Mouse (Mus musculus): Measurements from ENCODE around the gene Zfp61.
A peak's percentile ranks its signal among the peaks of the same experiment; 100 is the strongest.
"Not testable (repeated sequence)": the region's sequence is repeated elsewhere in the genome, so short reads cannot be mapped to it uniquely, and the experiment has no call there.

The Zfp61 gene

GRCm38 (mm10) chr7:24296386-24296785, 4.6 kb downstream of the Zfp61 start:
- no peak for DNase-seq

DNA sequence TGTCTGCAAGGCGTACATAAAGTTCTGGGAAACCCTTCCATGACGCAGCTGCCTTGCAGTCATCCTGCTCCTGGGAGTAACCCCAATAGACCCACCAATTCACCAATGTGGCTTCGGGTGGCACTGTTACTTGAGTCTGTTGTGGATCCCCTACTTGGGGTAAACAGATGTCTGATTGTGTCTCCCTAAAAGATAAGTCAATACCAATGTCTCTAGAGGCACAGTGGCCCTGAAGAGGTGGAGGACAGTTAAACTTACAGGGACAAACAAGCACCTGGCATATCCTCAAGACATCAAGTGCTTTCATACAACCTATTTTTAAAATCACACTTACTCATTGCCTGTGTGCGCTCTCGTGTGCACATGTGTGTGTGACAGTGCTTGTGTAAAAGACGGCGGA, 5.7 kb downstream of the Zfp61 start:
- no peak for DNase-seq

DNA sequence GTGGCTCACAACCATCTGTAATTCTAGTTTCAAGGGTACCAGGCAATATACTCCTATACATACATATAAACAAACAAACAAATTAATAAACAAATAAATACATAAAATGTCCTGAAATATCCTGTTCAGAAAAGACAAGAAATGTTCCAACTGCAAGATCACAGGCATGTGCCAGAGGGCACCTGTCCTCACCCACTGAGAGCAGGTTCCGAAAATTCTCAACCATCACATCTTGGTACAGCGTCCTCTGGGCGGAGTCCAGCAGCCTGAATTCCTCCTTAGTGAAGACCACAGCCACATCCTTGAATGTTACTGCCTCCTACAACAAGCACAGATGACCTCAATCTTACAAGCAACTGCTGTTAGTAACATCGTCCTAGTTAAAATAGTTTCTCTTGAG, 6.3 kb downstream of the Zfp61 start:
- DNase-seq: no peak

- DNase-seq: no peak
Measured at GRCm38 (mm10) chr7:24293061-24293851, 7.8 kb downstream of the Zfp61 start.

GRCm38 (mm10) chr7:24291387-24292090, 9.5 kb downstream of the Zfp61 start:
- DNase-seq: no peak

DNA sequence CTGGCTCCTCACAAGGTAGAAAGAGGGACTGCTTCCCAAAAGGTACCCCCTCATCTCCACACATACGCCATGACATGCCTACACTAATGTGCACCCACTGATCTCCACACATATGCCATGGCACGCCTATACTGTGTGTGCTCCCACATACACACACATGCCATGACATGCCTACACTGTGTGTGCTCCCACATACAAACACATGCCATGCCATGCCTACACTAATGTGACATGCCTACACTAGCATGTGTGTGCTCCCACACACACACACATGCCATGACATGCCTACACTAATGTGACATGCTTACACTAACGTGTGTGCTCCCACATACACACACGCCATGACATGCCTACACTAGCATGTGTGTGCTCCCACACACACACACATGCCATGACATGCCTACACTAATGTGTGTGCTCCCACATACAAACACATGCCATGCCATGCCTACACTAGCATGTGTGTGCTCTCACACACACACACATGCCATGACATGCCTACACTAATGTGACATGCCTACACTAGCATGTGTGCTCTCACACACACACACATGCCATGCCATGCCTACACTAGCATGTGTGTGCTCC, 10.8 kb downstream of the Zfp61 start:
- no peak for DNase-seq

GRCm38 (mm10) chr7:24288512-24288911, 12.5 kb downstream of the Zfp61 start:
- peak; percentile 38 for DNase-seq

- no peak for DNase-seq
Measured at GRCm38 (mm10) chr7:24287670-24288069, 13.4 kb downstream of the Zfp61 start.

DNA sequence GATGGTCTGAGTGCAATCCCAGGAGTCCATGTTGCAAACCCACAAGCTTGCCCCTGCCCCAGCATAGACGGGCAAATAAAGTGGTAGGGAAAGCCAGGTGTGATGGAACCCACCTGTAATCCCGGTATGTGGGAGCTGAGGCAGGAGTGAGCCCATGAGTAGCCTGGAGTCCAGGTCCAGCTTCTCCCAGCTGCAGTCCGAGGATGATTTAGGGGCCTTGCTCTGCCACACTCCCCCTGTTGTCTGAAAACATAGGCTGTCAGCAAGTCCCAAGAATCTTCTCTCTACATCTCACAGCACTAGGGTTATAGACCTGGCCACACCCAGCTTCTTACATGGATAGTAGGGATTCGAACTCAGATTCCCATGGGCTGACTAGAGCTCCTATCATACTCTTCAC, 14.1 kb downstream of the Zfp61 start:
- no peak for DNase-seq

GRCm38 (mm10) chr7:24286090-24286489, 14.9 kb downstream of the Zfp61 start:
- DNase-seq: no peak

DNA sequence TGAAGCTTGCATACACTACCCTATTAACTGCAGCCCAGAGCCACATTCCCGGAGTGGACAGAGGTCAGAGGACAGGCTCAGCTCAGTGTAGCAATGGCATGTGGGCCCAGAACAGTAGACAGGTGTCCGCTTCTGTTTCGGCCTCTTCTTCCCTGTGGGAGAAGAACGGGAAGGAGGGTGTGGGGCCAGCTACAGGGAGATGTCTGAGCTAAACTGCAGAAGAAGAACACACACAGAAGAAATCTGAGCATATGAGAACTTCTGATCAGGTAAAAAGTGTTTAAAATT, 20.2 kb downstream of the Zfp61 start:
- DNase-seq: no peak

- no peak for DNase-seq
Measured at GRCm38 (mm10) chr7:24280031-24280857, 20.8 kb downstream of the Zfp61 start.

DNA sequence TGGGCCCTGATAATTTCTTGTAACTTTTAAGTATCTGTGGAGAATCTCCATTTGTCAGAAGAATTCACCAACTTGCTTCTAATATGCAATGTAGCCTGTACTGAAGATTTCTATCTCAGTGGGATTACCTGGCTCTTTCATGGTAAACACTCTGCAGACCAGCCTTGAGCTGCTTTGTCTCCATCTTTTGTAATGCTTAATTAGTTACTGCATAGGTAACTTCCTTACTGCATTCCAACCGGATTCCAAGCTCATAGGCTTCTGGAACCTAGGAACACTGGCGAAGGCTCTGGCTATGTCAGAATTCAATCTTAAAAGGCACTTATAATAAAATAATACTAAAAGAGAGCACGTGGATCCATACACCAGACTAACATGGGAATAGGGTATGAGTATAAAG, 22.3 kb downstream of the Zfp61 start:
- not testable (repeated sequence) for DNase-seq

DNA sequence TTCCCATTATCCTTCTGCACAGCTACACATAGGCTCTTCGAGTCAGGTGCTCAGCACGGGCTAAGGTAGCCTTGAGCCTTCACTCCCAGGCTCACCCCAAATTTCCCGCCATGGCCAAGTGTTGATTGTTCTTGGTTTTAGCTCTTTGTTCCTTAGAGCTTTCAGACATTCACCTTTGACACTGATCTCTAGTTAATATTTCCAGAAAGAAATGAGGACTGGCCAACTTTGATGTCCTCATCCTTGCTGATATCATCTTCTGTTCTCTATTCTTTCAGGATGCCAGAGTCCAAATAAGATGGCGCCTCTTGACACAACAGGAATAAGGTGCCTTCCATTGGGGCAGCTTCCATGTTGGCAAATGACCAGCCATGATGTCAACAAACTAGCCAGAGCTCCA, 26.6 kb downstream of the Zfp61 start:
- DNase-seq: no peak

GRCm38 (mm10) chr7:24271191-24271590, 29.8 kb downstream of the Zfp61 start:
- no peak for DNase-seq

DNA sequence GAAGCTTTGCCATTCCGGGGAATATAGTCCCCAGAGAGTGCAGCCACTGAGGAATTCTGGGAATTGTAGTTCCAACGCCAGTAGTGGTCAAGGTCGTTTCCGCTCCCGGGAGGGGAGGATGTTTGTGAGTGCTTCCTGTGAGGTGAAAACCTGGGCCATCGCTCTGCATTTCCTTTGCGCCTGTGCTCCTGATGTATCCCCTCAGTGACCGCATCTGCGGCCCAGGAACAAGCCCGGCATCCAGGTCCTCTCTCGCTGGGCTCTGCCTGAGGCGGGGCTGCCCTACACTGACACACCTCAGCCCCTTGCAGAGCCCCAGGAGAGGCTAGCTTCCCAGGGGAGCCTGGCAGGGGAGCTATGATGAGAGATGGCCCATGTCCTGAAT, 30.8 kb downstream of the Zfp61 start, which contains the start of gene Zfp93:
Gene Zfp93, plus strand, starts transcription at position 133 of the 385 bp plus-strand sequence.
- DNase-seq: peak; percentile 83

DNA sequence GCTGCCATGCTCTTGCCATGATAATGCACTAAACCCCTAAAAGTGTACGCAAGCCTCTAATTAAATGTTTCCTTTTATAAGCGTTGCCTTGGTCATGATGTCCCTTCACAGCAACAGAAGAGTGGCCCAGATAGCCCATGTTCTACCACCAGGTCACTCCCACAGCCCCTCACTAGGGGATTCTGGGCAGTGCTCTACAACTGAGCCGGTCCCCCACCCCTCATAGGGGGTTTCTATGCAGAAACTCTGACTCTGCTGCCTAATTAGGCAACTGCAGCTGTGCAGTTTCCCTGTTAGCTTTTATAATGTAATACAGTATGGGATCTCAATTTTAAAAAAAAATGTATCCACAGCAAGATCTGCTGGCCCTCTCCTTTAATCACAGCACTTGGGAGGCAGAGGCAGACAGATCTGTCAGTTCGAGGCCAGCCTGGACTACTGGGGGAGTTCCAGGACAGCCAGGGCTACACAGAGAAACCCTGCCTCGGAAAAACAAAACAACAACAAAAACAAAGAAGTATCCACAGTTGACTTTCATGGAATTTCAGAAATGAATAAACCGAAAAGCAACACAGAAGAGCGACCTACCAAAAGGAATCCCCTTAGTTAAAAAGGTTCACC, 31.3 kb downstream of the Zfp61 start:
- DNase-seq: no peak

DNA sequence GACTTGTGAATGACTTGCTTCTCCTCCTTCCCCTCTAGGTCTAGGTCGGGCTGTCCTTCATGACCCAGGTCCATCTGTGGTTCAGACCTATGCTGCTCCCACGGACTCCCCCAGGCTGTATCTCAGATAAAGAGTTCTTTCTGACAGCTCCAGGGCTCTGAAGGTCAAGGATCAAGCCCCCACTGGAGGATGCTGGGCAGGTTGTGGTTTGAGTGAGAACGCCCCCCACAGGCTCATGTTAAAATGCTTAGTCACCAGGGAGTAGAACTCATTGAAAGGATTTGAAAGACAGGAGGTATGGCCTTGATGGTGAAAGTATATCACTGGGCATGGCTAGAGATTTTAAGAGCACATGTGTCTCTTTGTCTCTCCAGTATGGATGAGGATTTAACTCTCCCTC, 31.8 kb downstream of the Zfp61 start:
- DNase-seq: no peak

DNA sequence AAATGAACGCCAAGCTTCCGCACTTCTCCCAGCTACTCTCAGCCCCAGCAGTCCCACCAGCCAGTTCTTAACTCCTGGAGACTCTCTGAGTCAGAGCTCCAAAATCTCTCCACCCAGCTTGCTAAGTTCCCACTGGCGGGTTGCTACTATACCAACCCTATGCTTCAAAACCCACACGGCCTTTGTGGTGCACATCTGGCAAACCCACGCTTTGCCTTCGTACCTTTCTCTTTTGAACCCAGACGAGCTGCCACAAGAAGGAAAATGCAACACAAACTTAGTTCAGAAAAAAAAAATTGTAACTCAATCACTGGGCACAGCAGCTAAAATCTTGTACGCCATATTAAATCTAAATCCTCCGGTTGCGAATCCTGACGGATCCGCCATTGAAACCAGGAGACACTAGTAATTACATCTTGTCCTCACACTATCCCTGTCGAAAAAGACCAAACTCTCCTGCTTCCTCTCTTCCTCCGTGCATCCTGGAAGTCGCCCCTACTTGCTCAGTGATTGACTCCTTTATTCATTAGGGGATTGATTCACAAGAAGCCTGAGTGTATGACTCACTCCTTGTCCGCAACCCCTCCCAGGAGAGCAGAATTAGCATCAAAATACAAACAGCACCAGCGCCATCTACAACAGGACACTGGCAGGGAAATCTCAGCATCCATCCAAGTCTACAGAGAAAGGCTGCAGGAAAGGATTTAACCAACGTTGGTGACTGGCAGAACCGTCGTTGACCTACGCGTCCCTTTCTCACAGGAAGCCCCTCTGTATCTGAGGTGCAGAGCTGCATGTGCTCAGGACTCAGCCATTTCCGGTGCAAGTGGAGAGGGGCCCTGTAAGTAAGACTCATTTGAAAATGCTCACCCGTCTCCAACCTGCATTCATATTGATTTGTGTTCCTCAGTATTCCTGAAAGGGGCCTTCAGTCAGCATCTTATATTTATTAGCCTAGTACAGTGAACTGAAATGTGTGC, 32.6 kb downstream of the Zfp61 start:
- no peak for DNase-seq

GRCm38 (mm10) chr7:24260000-24260312, 41.1 kb downstream of the Zfp61 start:
- no peak for DNase-seq

DNA sequence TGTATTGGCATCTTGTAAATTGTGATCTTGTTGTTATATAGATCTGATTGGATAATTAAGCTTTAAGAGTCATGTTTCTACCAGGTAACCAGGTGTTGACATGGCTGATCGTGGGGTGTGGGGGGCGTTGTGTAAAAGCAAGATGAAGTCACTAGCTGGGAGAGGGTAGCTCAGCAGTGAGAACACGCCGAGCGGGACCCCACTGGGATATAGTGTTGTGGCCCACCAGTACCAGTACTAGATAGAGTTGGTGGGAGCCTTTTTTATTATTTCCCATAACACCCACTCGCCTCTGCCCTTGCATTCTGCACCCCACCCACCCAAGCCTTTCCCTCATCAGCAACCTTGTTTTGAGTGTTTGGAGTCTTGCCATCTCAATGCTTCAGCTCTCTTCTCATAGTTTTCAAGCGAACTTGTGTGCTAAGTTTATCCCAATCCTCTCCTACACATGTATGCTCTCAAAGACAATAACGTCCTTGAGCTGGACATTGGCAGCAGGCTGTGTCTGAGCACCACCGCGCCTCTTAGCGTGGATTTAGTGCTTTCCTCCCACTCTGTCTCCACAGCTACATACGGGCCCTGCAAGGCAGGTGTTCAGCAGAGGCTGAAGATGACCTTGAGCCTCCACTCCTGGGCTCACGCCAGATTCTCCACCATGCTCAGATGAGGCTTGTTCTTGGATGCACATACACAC, 41.6 kb downstream of the Zfp61 start:
- no peak for DNase-seq
